ENCODE assay signal across 8 mouse cellular contexts in the genomic region with DNA sequence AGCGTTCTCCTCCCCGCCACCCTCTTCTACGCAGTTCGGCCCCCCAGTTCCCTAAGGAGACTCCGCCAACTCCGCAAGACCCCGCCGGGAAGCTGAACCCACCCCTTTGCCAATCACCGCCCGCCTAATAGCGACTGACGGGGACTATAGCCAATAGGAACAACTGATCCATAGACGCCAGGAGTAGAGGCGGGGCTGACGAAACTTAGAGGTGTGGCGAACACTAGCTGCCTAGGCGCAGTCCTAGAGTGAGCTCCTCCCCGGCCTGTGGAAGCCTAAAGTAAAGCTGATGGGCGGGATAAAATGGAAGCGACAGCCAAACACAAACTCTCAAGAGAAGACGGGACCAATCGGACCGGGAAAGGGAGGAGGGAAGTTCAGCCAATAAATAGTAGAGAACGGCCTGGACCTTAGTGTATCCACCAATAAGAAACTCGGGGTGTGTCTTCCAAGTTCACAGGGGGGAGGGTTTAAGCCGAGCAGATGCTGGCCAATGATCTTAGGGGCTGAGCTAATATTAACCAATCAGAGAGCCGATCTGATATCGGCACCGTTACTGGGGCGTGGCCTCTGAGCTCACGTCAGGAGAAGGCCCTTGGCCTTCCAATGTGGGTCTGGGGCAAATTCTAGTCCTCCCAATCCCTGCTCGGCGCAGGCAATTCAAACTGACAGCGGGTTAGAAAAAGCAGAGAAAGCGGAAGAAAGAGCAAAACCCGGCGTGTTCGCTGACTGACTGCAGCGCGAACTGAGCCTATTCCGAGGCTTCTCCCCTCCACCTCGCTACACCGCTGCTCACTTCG. TPM values are rescaled to one million over a fixed set of nuclear protein-coding genes. Genes with fewer than 3 reads are reported as not detected.
DNase-seq lines count a peak whose midpoint lies in the region; ATAC-seq lines count a peak whose summit lies in the region.

A gene (minus strand): TSS at position 72 of the 800 bp plus-strand sequence.
A gene (plus strand): TSS at position 623 of the 800 bp plus-strand sequence.

- WGBS in forebrain, embryonic 14.5 days: under 1% methylated on average over 44 of the region's 44 CpGs
- under 1% methylated on average over 44 of the region's 44 CpGs for WGBS in neural tube, embryonic 15.5 days

- peak within 1 kb of the TSS; percentile 93 for H3K27ac ChIP-seq in forebrain, embryonic 14.5 days (ENCODE audit: low read depth, low read length)
- H3K27ac ChIP-seq in neural tube, embryonic 15.5 days (replicated peaks): peak within 1 kb of the TSS; percentile 94

- H3K9ac ChIP-seq in forebrain, embryonic 14.5 days (ENCODE audit: low read length): peak within 1 kb of the TSS; percentile 86
- H3K9ac ChIP-seq in neural tube, embryonic 15.5 days (replicated peaks): peak within 1 kb of the TSS; percentile 94

- no peaks in the 10 kb centered on the region for H3K9me3 ChIP-seq in forebrain, embryonic 14.5 days (replicated peaks; ENCODE audit: control insufficient read depth, low read length)
- H3K9me3 ChIP-seq in neural tube, embryonic 15.5 days (replicated peaks): no peaks in the 10 kb centered on the region

- peak; percentile 100 for DNase-seq in ES-CJ7 (ENCODE audit: low read depth, low spot score)
- peak; percentile 97 for DNase-seq in cerebellum, adult 11 months
- DNase-seq in forebrain, embryonic 14.5 days (ENCODE audit: low spot score): peak; percentile 100
- peak; percentile 95 to 97 for DNase-seq in heart, postnatal 14 days
- peak; percentile 99 for DNase-seq in layer of hippocampus, adult 11-12 months (ENCODE audit: low spot score)
- DNase-seq in lung, adult 18-20 months: peak; percentile 99
- peak; percentile 99 for DNase-seq in testis, postnatal 14 days (ENCODE audit: low spot score)

- intact Hi-C loops in heart, postnatal 14 days (cut with DNase I): loop anchor here (2.0 to 5.0 kb wide), 3 partner anchors 23 to 165 kb away; no protein-coding TSS in a partner anchor

- peak; percentile 96 for ATAC-seq in forebrain, embryonic 14.5 days
- ATAC-seq in neural tube, embryonic 15.5 days (ENCODE audit: low FRiP score): peak; percentile 96

- peaks cover 34% of the 10 kb centered on the region for H3K4me1 ChIP-seq in forebrain, embryonic 14.5 days (ENCODE audit: control insufficient read depth, insufficient read depth, low read length)
- peaks cover 34% of the 10 kb centered on the region for H3K4me1 ChIP-seq in neural tube, embryonic 15.5 days

- peak within 1 kb of the TSS; percentile 96 for H3K4me2 ChIP-seq in forebrain, embryonic 14.5 days (ENCODE audit: low read length)
- peak within 1 kb of the TSS; percentile 97 for H3K4me2 ChIP-seq in neural tube, embryonic 15.5 days

- H3K27me3 ChIP-seq in forebrain, embryonic 14.5 days (replicated peaks; ENCODE audit: control insufficient read depth, insufficient read depth, low read length): no peaks in the 10 kb centered on the region
- H3K27me3 ChIP-seq in neural tube, embryonic 15.5 days (replicated peaks): no peaks in the 10 kb centered on the region

- H3K4me3 ChIP-seq in forebrain, embryonic 14.5 days (ENCODE audit: low read depth, low read length): peak within 1 kb of the TSS; percentile 78
- H3K4me3 ChIP-seq in neural tube, embryonic 15.5 days (replicated peaks): peak within 1 kb of the TSS; percentile 67

- H3K36me3 ChIP-seq in forebrain, embryonic 14.5 days (ENCODE audit: control insufficient read depth, insufficient read depth, low read length): no peaks in the 10 kb centered on the region
- H3K36me3 ChIP-seq in neural tube, embryonic 15.5 days: no peaks in the 10 kb centered on the region

RNA-seq across cellular contexts. Expression of the first gene that starts in this region (rescaled TPM):
- polyA plus RNA-seq in forebrain, embryonic 14.5 days (2014; fragmentation: Nextera tagmentation; extraction: Ambion mirVana): 15.3 and 22.4 TPM in 2 replicates
- 10 to 100 TPM; 25.0 to 29.4 TPM for total RNA-seq in heart, postnatal 14 days (2021)
- polyA plus RNA-seq in neural tube, embryonic 15.5 days (2015; fragmentation: Nextera tagmentation; extraction: Ambion mirVana): 23.2 and 27.2 TPM in 2 replicates

RNA-seq across cellular contexts. Expression of the second gene that starts in this region (rescaled TPM):
- 2.3 and 2.7 TPM in 2 replicates for polyA plus RNA-seq in forebrain, embryonic 14.5 days (2014; fragmentation: Nextera tagmentation; extraction: Ambion mirVana)
- under 1 TPM; 0.83 to 0.93 TPM for total RNA-seq in heart, postnatal 14 days (2021)
- 1.2 and 1.8 TPM in 2 replicates for polyA plus RNA-seq in neural tube, embryonic 15.5 days (2015; fragmentation: Nextera tagmentation; extraction: Ambion mirVana)

Comparison
In these comparisons a context has a peak if more than half of its experiments do, and no peak if none do; other contexts are left out.
1. Peak in every context shown above with its lines: DNase-seq, ATAC-seq, H3K4me3 ChIP-seq and H3K27ac ChIP-seq.